Mouse (Mus musculus) kidney, postnatal 14 days (tissue): ENCODE measurements around the gene Sp100.

Experiments
- DNase-seq: peaks from one replicate; pipeline ENCODE4 v3.0.0; 2022; ENCODE audit warnings: mixed read lengths

Sp100 gene

DNA sequence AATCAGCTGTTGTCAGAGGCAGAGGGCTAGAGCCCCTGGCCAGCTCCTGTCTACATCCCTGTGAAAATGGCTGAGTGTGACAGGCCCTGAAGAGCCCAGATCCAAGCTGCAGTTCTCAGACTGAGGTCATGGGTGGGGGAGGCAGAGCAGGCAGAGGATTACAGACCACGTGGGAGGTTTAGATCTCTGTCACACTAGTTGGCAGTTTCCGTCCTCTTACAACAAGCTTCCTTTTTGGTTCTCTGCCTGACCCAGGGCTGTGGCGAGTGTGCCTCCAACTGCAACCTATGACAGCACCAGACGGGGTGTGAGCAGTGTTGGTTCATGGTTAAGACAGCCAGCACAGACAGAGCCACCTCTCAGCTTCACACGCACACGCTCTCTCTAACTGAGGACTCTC lies 101.7 kb downstream of the Sp100 start:
- DNase-seq, result peak; percentile 18

DNA sequence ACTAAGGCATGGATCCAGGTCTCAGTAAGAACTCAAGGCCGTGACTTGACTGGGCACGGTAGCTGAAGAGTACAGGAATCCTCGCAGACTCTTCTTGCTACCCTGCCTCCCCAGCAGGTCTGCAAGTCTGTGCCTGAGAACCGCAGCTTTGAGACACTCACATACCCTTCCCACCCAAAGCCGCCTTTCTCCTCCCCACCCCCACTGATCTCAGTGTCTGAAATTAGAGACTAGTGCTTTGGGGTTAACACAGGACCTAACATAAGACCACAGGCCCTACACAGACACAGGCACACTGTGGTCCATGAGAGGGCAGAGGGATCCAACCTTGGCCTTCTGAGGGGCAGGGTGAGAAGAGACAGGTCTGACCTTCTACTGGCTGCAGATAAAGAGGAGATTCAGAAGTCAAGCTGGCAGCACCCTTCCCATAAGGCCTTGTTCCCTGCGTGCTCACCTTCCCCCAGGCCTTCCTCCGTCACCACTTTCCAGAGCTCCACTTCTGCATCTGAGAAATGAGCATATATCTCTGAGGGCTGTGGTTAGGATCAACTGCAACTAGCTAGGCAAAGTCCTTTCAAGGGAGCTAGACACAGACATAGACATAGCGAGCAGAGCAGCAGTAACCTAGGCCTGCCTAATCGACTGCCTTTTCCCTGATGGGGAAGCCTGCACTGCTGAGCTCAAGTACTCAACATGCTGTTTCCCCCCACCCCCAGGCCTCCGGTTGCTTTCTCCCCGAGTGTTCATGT lies 102.3 kb downstream of the Sp100 start:
- no peak for DNase-seq

GRCm38 (mm10) chr1:85757531-85758230 lies 107.9 kb downstream of the Sp100 start:
- no peak for DNase-seq

DNA sequence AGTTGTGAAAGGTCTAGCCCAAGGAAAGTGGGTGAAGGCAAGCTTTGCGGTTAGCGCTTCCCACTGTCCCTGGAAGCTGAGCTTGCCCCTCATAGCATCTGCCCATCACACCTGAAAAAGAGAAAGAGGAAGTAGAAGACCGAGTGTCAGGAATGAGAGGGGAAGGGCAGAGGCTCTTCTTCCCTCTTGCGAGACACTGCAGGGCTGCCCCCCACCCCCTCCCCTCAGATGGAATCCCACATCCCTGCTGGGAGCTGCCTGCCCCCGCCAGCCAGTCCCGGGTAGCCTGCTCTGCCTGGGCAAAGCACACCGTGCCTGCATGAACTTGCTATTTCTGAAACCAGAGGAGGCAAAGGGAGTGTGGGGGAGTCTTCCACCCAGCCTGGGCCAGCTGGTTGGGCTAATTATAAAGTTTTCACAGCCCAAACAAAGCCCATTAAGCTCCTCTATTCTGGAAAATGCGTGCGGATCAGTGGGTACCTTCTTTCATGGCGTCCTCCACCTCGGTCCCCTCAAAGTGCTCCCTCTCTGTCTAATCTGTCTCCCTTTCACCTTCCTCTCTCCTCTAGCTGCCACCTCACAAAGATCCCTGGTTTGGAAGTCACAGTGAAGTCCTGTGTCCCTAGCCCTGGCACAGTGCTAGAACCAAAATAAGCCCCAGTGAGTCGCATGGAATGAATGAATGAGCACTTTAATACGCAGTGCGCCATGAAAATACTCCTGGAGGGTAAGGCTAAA lies 108.6 kb downstream of the Sp100 start:
- no peak for DNase-seq

GRCm38 (mm10) chr1:85758969-85759293 lies 109.1 kb downstream of the Sp100 start:
- no peak for DNase-seq
